ENCODE assay signal across 17 mouse cellular contexts in the genomic region with DNA sequence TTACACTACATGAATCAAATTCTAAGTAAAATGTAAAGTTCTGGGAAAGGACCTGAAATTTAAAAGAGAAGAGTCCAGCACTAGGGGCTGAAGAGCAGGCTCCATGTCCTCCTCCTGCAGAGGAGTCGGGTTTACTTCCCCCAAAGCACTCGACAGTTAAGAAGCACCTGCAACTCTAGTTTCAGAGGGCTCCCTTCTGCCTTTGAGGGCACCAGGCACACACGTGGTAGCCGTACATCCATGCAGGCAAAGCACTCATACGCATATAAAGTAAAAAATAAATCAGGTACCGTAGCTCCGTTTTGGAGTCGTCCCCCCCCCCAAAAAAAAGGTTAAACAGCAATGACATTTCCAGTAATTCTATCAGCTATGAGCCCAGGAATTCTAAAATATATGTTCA.
"Had no signal": no experiment of that assay in that cellular context is flagged by ENCODE, and none has a peak within 500 bp of the region (broad histone marks: within the 10 kb centered on the region; RNA-seq: fewer than 3 reads in every experiment).

No protein-coding gene starts in this region.

- H3K9me3 ChIP-seq: intestine, embryonic 15.5 days; kidney, embryonic 15.5 days; limb, embryonic 13.5 days; liver, embryonic 15.5 days; midbrain, embryonic 15.5 days; neural tube, embryonic 13.5 days; stomach, embryonic 15.5 days had no signal

- H3K4me3 ChIP-seq: intestine, embryonic 15.5 days; kidney, embryonic 15.5 days; limb, embryonic 13.5 days; liver, embryonic 15.5 days; midbrain, embryonic 15.5 days; neural tube, embryonic 13.5 days; stomach, embryonic 15.5 days had no signal

- H3K27me3 ChIP-seq: intestine, embryonic 15.5 days; kidney, embryonic 15.5 days; limb, embryonic 13.5 days; liver, embryonic 15.5 days; midbrain, embryonic 15.5 days; neural tube, embryonic 13.5 days; stomach, embryonic 15.5 days had no signal

- ATAC-seq: intestine, embryonic 15.5 days; midbrain, embryonic 15.5 days had no signal

- H3K36me3 ChIP-seq: intestine, embryonic 15.5 days had no signal

- H3K9ac ChIP-seq: intestine, embryonic 15.5 days; kidney, embryonic 15.5 days; limb, embryonic 13.5 days; liver, embryonic 15.5 days; midbrain, embryonic 15.5 days; neural tube, embryonic 13.5 days; stomach, embryonic 15.5 days had no signal

- DNase-seq: kidney, adult 2 months; kidney, postnatal 14 days; layer of hippocampus, postnatal 36 days; left cerebral cortex, postnatal 4 days; lung, adult 2 months; retina, postnatal 1 day; right cerebral cortex, postnatal 4 days; spleen, adult 18-20 months had no signal

- H3K4me1 ChIP-seq: intestine, embryonic 15.5 days had no signal

- H3K27ac ChIP-seq: intestine, embryonic 15.5 days; kidney, embryonic 15.5 days; limb, embryonic 13.5 days; liver, embryonic 15.5 days; midbrain, embryonic 15.5 days; neural tube, embryonic 13.5 days; stomach, embryonic 15.5 days had no signal

- H3K4me2 ChIP-seq: intestine, embryonic 15.5 days; kidney, embryonic 15.5 days; limb, embryonic 13.5 days; liver, embryonic 11.5 days; liver, embryonic 15.5 days; midbrain, embryonic 11.5 days; midbrain, embryonic 15.5 days; neural tube, embryonic 13.5 days; stomach, embryonic 15.5 days had no signal
